Mouse (Mus musculus) liver, embryonic 16.5 days (tissue): ENCODE results near the gene Cdkn2a. TPM values are rescaled to one million over a fixed set of nuclear protein-coding genes. Genes with fewer than 3 reads are reported as not detected.

Experiments used
- ATAC-seq: fragments of 200-750 bp; cut with Nextera tagmentation; 2 replicates; pipeline ENCODE4 v1.8.0; 2017; ENCODE audit warnings: low read depth, mild to moderate bottlenecking, moderate number of reproducible peaks, moderate library complexity
- H3K27ac ChIP-seq: fragments of 300-500 bp; sonication (generic); 2 replicates; pipeline ENCODE4 v1.5.1; 2014; ENCODE audit warnings: mild to moderate bottlenecking, low read length
- H3K27me3 ChIP-seq: fragments of 300-500 bp; sonication (generic); 2 replicates; pipeline ENCODE4 v1.6.1; 2014; ENCODE audit warnings: low read depth, low read length, mixed read lengths; ENCODE audit not compliant: control insufficient read depth, insufficient read depth
- H3K36me3 ChIP-seq: fragments of 300-500 bp; sonication (generic); 2 replicates; pipeline ENCODE4 v1.6.1; 2014; ENCODE audit warnings: mild to moderate bottlenecking; ENCODE audit not compliant: control insufficient read depth, insufficient read depth
- H3K4me1 ChIP-seq: fragments of 300-500 bp; sonication (generic); 2 replicates; pipeline ENCODE4 v1.6.1; 2014; ENCODE audit warnings: low read depth, low read length, mixed read lengths; ENCODE audit not compliant: control insufficient read depth
- H3K4me2 ChIP-seq: fragments of 300-500 bp; sonication (generic); 2 replicates; pipeline ENCODE4 v1.6.1; 2014; ENCODE audit warnings: low read depth, low read length, mixed read lengths
- H3K4me3 ChIP-seq: fragments of 300-500 bp; sonication (generic); 2 replicates; pipeline ENCODE4 v1.5.1; 2014; ENCODE audit warnings: low read depth, mild to moderate bottlenecking, low read length
- H3K9ac ChIP-seq: fragments of 300-500 bp; sonication (generic); 2 replicates; pipeline ENCODE4 v1.6.1; 2014; ENCODE audit warnings: low read depth, low read length
- H3K9me3 ChIP-seq: fragments of 300-500 bp; sonication (generic); replicated peaks from 2 replicates; pipeline ENCODE4 v1.6.1; 2016; ENCODE audit warnings: low read length; ENCODE audit not compliant: control insufficient read depth
- WGBS: fragments of 180-500 bp; shearing (Covaris S2); extraction: QIAGEN DNeasy Blood & Tissue Kit; methylation state at CpG from one replicate; pipeline ENCODE4 v1.1.7; 2014; ENCODE audit not compliant: insufficient replicate concordance; 5-methylcytosine and 5-hydroxymethylcytosine counted together
- polyA plus RNA-seq: library from polyadenylated mRNA; unstranded; fragments of >200 nt; fragmentation: Nextera tagmentation; extraction: Ambion mirVana; gene quantifications from 2 replicates; pipeline ENCODE4 v1.2.1, GENCODE M21; 2015

The Cdkn2a gene
- polyA plus RNA-seq, 1 experiment from 2014 or later: not detected

- no peak overlapping the region for H3K4me2 ChIP-seq
- H3K27ac ChIP-seq: no peak overlapping the region
- H3K27me3 ChIP-seq: peaks cover 71% of the 10 kb centered on the region
- H3K9me3 ChIP-seq: no peaks in the 10 kb centered on the region
- WGBS: 0% methylated on average over 1 of the region's 1 CpGs
- H3K9ac ChIP-seq: no peak overlapping the region
- no peaks in the 10 kb centered on the region for H3K4me1 ChIP-seq
- no peaks in the 10 kb centered on the region for H3K36me3 ChIP-seq
- ATAC-seq: no peak
- H3K4me3 ChIP-seq: no peak overlapping the region
Measured at GRCm38 (mm10) chr4:89302129-89302528, 7.7 kb upstream of the Cdkn2a start.

GRCm38 (mm10) chr4:89299721-89300120 lies 5.3 kb upstream of the Cdkn2a start:
- Histone ChIP-seq H3K27me3 (peaks cover 73% of the 10 kb centered on the region), H3K36me3 (no peaks in the 10 kb centered on the region), H3K9me3 (no peaks in the 10 kb centered on the region), H3K4me2 (no peak overlapping the region), H3K4me3 (no peak overlapping the region), H3K4me1 (no peaks in the 10 kb centered on the region), H3K27ac (no peak overlapping the region), H3K9ac (no peak overlapping the region)
- ATAC-seq: no peak
- WGBS: 6% methylated on average over 2 of the region's 2 CpGs

- Histone ChIP-seq H3K4me1 (no peaks in the 10 kb centered on the region; the same call in 1 of the 2 replicates), H3K27me3 (peaks cover 75% of the 10 kb centered on the region), H3K4me3 (peak overlapping the region; percentile 65), H3K4me2 (peak overlapping the region; percentile 76), H3K9me3 (no peaks in the 10 kb centered on the region), H3K27ac (no peak overlapping the region), H3K9ac (no peak overlapping the region), H3K36me3 (no peaks in the 10 kb centered on the region)
- WGBS: 3% methylated on average over 31 of the region's 31 CpGs
- ATAC-seq: 0 out of 2 replicates have a peak, but pooled peaks have one; percentile 7
Measured at GRCm38 (mm10) chr4:89295441-89296220, 1.2 kb upstream of the Cdkn2a start.

GRCm38 (mm10) chr4:89294091-89294485 lies 365 bp downstream of the Cdkn2a start:
- Histone ChIP-seq H3K27me3 (peaks cover 80% of the 10 kb centered on the region), H3K4me2 (peak overlapping the region; percentile 76), H3K4me3 (peak overlapping the region; percentile 65), H3K27ac (no peak overlapping the region), H3K4me1 (no peaks in the 10 kb centered on the region; the same call in 1 of the 2 replicates), H3K36me3 (no peaks in the 10 kb centered on the region), H3K9ac (no peak overlapping the region), H3K9me3 (no peaks in the 10 kb centered on the region)
- WGBS: 2% methylated on average over 26 of the region's 26 CpGs
- no peak for ATAC-seq

- Histone ChIP-seq H3K4me1 (no peaks in the 10 kb centered on the region; the same call in 1 of the 2 replicates), H3K36me3 (no peaks in the 10 kb centered on the region), H3K9me3 (no peaks in the 10 kb centered on the region), H3K4me2 (no peak overlapping the region), H3K27ac (no peak overlapping the region), H3K9ac (no peak overlapping the region), H3K4me3 (no peak overlapping the region), H3K27me3 (peaks cover 85% of the 10 kb centered on the region)
- no peak for ATAC-seq
- WGBS: 10% methylated on average over 7 of the region's 7 CpGs
Measured at GRCm38 (mm10) chr4:89293516-89293915, 937 bp downstream of the Cdkn2a start.

- Histone ChIP-seq H3K9ac (no peak overlapping the region), H3K27me3 (peaks cover 56% of the 10 kb centered on the region), H3K4me1 (no peaks in the 10 kb centered on the region; the same call in 1 of the 2 replicates), H3K4me2 (no peak overlapping the region), H3K27ac (no peak overlapping the region), H3K9me3 (no peaks in the 10 kb centered on the region), H3K36me3 (no peaks in the 10 kb centered on the region), H3K4me3 (no peak overlapping the region)
- WGBS: 4% methylated on average over 4 of the region's 4 CpGs
- no peak for ATAC-seq
Measured at GRCm38 (mm10) chr4:89289028-89289427, 5.4 kb downstream of the Cdkn2a start.

- Histone ChIP-seq H3K4me3 (no peak overlapping the region), H3K27ac (no peak overlapping the region), H3K9me3 (no peaks in the 10 kb centered on the region), H3K4me1 (no peaks in the 10 kb centered on the region), H3K36me3 (no peaks in the 10 kb centered on the region), H3K9ac (no peak overlapping the region), H3K4me2 (no peak overlapping the region), H3K27me3 (peaks cover 54% of the 10 kb centered on the region)
- WGBS: 10% methylated on average over 1 of the region's 1 CpGs
- ATAC-seq: no peak
Measured at GRCm38 (mm10) chr4:89286566-89286965, 7.9 kb downstream of the Cdkn2a start.

- no peak overlapping the region for H3K4me3 ChIP-seq
- H3K36me3 ChIP-seq: no peaks in the 10 kb centered on the region
- no peaks in the 10 kb centered on the region for H3K4me1 ChIP-seq
- no peaks in the 10 kb centered on the region for H3K9me3 ChIP-seq
- ATAC-seq: no peak
- H3K4me2 ChIP-seq: no peak overlapping the region
- WGBS: 25% methylated on average over 7 of the region's 7 CpGs
- H3K27me3 ChIP-seq: peaks cover 48% of the 10 kb centered on the region
- H3K9ac ChIP-seq: no peak overlapping the region
- no peak overlapping the region for H3K27ac ChIP-seq
Measured at GRCm38 (mm10) chr4:89285688-89286087, 8.8 kb downstream of the Cdkn2a start.

- Histone ChIP-seq H3K9ac (no peak overlapping the region), H3K27me3 (peaks cover 47% of the 10 kb centered on the region), H3K4me2 (no peak overlapping the region), H3K36me3 (no peaks in the 10 kb centered on the region), H3K4me1 (no peaks in the 10 kb centered on the region), H3K27ac (no peak overlapping the region), H3K4me3 (no peak overlapping the region), H3K9me3 (no peaks in the 10 kb centered on the region)
- no peak for ATAC-seq
- 2% methylated on average over 12 of the region's 12 CpGs for WGBS
Measured at GRCm38 (mm10) chr4:89282661-89283060, 11.8 kb downstream of the Cdkn2a start.
